Mouse (Mus musculus): ENCODE results near the gene Olfr1030.

DNA sequence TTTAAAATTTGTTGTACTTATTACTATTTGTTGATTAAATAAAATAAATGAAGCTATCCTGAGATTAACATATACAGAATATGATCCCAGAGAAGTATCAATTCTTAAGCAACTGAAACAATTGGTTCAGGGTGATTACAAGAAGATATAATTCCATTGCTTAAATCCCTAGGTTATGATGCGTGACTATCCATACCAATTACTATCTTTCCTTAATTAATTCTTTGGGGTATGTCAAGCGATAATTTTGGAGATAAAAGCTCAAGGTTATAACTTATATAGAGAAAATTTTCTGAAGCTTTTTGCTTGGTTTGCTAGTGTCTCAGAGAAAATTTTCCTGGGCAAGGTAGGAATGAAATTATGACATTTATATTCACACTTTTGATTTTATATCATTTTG is 5.5 kb upstream of the Olfr1030 start, which contains the start of gene Olfr1029:
- TF ChIP-seq TAL1 (IDR thresholded peaks at IDR 0.05; ENCODE audit: low read length) = no peak
- no peak for TF ChIP-seq GATA1 (IDR thresholded peaks at IDR 0.05; ENCODE audit: low read length)

Data from erythroblast, embryonic 14.5 days (primary cell).